Mouse (Mus musculus) G1E (cell line): ENCODE measurements around the gene Ptpn20. TPM values are rescaled to one million over a fixed set of nuclear protein-coding genes. Genes with fewer than 3 reads are reported as not detected.

Experiments used
- ATAC-seq: 2 replicates; pipeline ENCODE4 v1.8.0; 2016; ENCODE audit warnings: mild to moderate bottlenecking; ENCODE audit not compliant: insufficient number of reproducible peaks, poor library complexity, low FRiP score, severe bottlenecking; ENCODE audit errors: extremely low read depth
- DNase-seq: peaks from one replicate; pipeline ENCODE4 v3.0.0; 2012; ENCODE audit warnings: low spot score
- H3K27me3 ChIP-seq: 2 replicates; pipeline ENCODE4 v1.6.1; 2012; ENCODE audit warnings: mild to moderate bottlenecking, low read length, inconsistent platforms; ENCODE audit not compliant: insufficient read depth
- H3K36me3 ChIP-seq: replicated peaks from 2 replicates; pipeline ENCODE3; 2012; ENCODE audit warnings: mild to moderate bottlenecking, inconsistent platforms
- H3K4me1 ChIP-seq: 2 replicates; pipeline ENCODE4 v1.6.1; 2012; ENCODE audit warnings: low read depth, low read length, inconsistent platforms, mixed read lengths; ENCODE audit not compliant: insufficient read depth
- H3K4me3 ChIP-seq: 2 replicates; pipeline ENCODE4 v1.5.1; 2012; ENCODE audit warnings: low read depth, mild to moderate bottlenecking, inconsistent platforms, low read length, moderate library complexity, mixed read lengths
- H3K9me3 ChIP-seq: replicated peaks from 2 replicates; pipeline ENCODE4 v1.6.1; 2012; ENCODE audit warnings: inconsistent platforms
- CTCF ChIP-seq: IDR thresholded peaks from 2 replicates; pipeline ENCODE4 v1.5.1; 2012; ENCODE audit warnings: low read depth, low read length, inconsistent platforms, mixed read lengths
- GATA1 ChIP-seq: IDR thresholded peaks from 2 replicates; pipeline ENCODE4 v1.6.1; 2012; ENCODE audit warnings: borderline replicate concordance, low read length, inconsistent platforms, mixed read lengths
- GATA2 ChIP-seq: IDR thresholded peaks from 2 replicates; pipeline ENCODE4 v1.6.1; 2012; ENCODE audit warnings: low read depth, low read length, inconsistent platforms, borderline replicate concordance
- POLR2AphosphoS5 ChIP-seq: IDR thresholded peaks from 2 replicates; pipeline ENCODE4 v1.6.1; 2012; ENCODE audit warnings: low read depth, low read length, inconsistent platforms; ENCODE audit not compliant: insufficient replicate concordance
- TAL1 ChIP-seq: conservative IDR thresholded peaks from 2 replicates; pipeline ENCODE4 v1.6.1; 2012; ENCODE audit warnings: low read depth, low read length, inconsistent platforms, mixed read lengths
- polyA plus RNA-seq: library from polyadenylated mRNA; stranded (reverse); fragments of >175 nt; gene quantifications from 2 replicates; pipeline ENCODE4 v1.2.3, GENCODE M21; 2012
- total RNA-seq, 2 experiments: library from RNA; stranded (forward) in 1 of 2; stranded (reverse) in 1 of 2; fragments of 200-1000 nt in 1 of 2; fragments of >200 nt in 1 of 2; fragmentation: Nextera tagmentation in 1 of 2; gene quantifications; 2 replicates each; pipeline ENCODE4 v1.2.3; 2014 to 2017

Gene Ptpn20
- total and polyA plus RNA-seq, 3 experiments: not detected

GRCm38 (mm10) chr14:33682768-33683167, 93.8 kb downstream of the Ptpn20 start:
- no peak for ATAC-seq
- no peak for DNase-seq
- no peaks in the 10 kb centered on the region for H3K36me3 ChIP-seq

GRCm38 (mm10) chr14:33683701-33684100, 94.7 kb downstream of the Ptpn20 start:
- Histone ChIP-seq H3K27me3 (no peaks in the 10 kb centered on the region), H3K4me1 (no peaks in the 10 kb centered on the region), H3K36me3 (no peaks in the 10 kb centered on the region), H3K4me3 (no peak overlapping the region), H3K9me3 (peaks cover 52% of the 10 kb centered on the region)
- ATAC-seq: no peak
- TF ChIP-seq POLR2AphosphoS5: no peak
- no peak for DNase-seq

More at GRCm38 (mm10) chr14:33682768-33683167, 93.8 kb downstream of the Ptpn20 start:
- Histone ChIP-seq H3K4me3 (no peak overlapping the region), H3K4me1 (no peaks in the 10 kb centered on the region), H3K9me3 (peaks cover 52% of the 10 kb centered on the region), H3K27me3 (no peaks in the 10 kb centered on the region)
- TF ChIP-seq POLR2AphosphoS5: no peak
- TF ChIP-seq GATA1: no peak
- no peak for TF ChIP-seq TAL1
- no peak for TF ChIP-seq CTCF
- TF ChIP-seq GATA2: no peak

GRCm38 (mm10) chr14:33687444-33688028, 98.5 kb downstream of the Ptpn20 start:
- TF ChIP-seq POLR2AphosphoS5 (no peak), GATA2 (no peak), TAL1 (no peak), GATA1 (no peak), CTCF (no peak)
- H3K9me3 ChIP-seq: peaks cover 64% of the 10 kb centered on the region
- ATAC-seq: no peak

GRCm38 (mm10) chr14:33689044-33689443, 100.0 kb downstream of the Ptpn20 start:
- Histone ChIP-seq H3K4me1 (no peaks in the 10 kb centered on the region), H3K36me3 (no peaks in the 10 kb centered on the region), H3K4me3 (no peak overlapping the region), H3K9me3 (peaks cover 66% of the 10 kb centered on the region), H3K27me3 (no peaks in the 10 kb centered on the region)
- TF ChIP-seq POLR2AphosphoS5 (no peak), GATA1 (no peak), GATA2 (no peak), TAL1 (no peak), CTCF (no peak)
- ATAC-seq (no peak), DNase-seq (no peak)

More at GRCm38 (mm10) chr14:33687444-33688028, 98.5 kb downstream of the Ptpn20 start:
- DNase-seq: no peak
- Histone ChIP-seq H3K4me1 (no peaks in the 10 kb centered on the region), H3K36me3 (no peaks in the 10 kb centered on the region), H3K4me3 (no peak overlapping the region), H3K27me3 (no peaks in the 10 kb centered on the region)

Other genes starting within 250 kb of the Ptpn20 start
- 31.9 and 46.2 TPM in 2 replicates for gene Mapk8, start 142.0 kb upstream of the Ptpn20 start, total RNA-seq (2014; fragmentation: Nextera tagmentation)
- 38.9 and 42.2 TPM in 2 replicates for gene Mapk8, start 142.0 kb upstream of the Ptpn20 start, total RNA-seq (2017)
- 6.9 and 7.2 TPM in 2 replicates for gene Mapk8, start 142.0 kb upstream of the Ptpn20 start, polyA plus RNA-seq
- not detected in 2 replicates for gene Frmpd2, start 117.5 kb upstream of the Ptpn20 start, total RNA-seq (2014; fragmentation: Nextera tagmentation)
- gene Frmpd2, start 117.5 kb upstream of the Ptpn20 start, total RNA-seq (2017): 0.11 TPM in 1 of 2 replicates, not detected in the other
- not detected in 2 replicates for gene Frmpd2, start 117.5 kb upstream of the Ptpn20 start, polyA plus RNA-seq